Mouse (Mus musculus) left cerebral cortex, adult 8-10 months (tissue): Measurements from ENCODE around the gene Nip7. TPM values are rescaled to one million over a fixed set of nuclear protein-coding genes. Genes with fewer than 3 reads are reported as not detected.
A peak's percentile ranks its signal among the peaks of the same experiment; 100 is the strongest.
"Not testable (repeated sequence)": the region's sequence is repeated elsewhere in the genome, so short reads cannot be mapped to it uniquely, and the experiment has no call there.

ENCODE experiments used
- DNase-seq, 2 experiments: peaks; one replicate each; pipeline ENCODE4 v3.0.0; 2022; ENCODE audit warnings: low spot score in 2 of 2
- total RNA-seq, 4 experiments: library from RNA; stranded (reverse); gene quantifications; 2 replicates each; pipeline ENCODE4 v1.2.4; 2022

Gene Nip7
- 10 to 100 TPM; 43.3 to 54.1 (median 44.1) TPM for total RNA-seq

GRCm38 (mm10) chr8:107056076-107056972 lies at the start of gene Nip7, which contains the start of gene Cog8:
Nip7 (plus strand) TSS chr8:107056877.
Cog8 (minus strand) TSS chr8:107056689.
- DNase-seq = peak; percentile 90 to 96

GRCm38 (mm10) chr8:107007795-107008194 lies 48.9 kb upstream of the Nip7 start:
- DNase-seq = peak in 1 of 2 experiments; percentile 53

DNA sequence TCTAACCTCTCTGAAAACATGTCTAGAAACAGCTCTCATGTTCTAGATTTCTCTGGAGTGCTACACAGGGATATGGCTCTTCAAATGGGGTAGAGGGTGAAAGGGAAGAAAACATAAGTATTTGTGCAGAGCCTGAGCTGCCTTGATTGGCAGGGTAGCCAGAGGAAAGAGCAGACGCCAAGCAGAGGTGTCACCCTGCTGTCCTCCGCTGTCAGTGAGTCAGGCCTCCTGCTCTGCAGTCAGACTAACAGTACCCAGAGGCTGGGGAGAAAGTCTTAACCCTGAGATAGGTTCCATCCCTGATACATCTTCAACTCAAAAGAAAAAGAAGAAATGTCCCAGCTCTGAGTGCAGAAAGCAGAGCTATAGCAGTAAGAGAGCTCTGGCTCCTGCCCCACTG lies 44.0 kb upstream of the Nip7 start:
- no peak for DNase-seq

DNA sequence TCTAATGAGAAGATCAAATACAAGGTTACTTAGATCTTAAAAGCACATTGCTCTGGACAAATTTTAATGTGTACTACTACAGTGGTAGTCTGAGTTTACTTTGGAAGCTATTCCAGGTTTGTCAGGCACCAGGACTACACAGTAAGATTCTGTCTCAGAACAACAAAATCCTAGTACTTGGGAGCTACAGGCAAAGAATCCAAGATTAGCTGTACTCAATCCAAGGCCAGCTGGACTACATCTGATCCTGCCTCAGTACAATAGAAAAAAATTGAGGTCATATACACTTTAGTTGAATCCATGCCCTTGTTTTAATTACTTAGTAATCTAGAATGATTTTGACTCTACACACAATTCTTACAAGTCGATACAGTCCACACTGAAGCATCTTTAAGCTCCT lies 41.8 kb upstream of the Nip7 start:
- no peak for DNase-seq

DNA sequence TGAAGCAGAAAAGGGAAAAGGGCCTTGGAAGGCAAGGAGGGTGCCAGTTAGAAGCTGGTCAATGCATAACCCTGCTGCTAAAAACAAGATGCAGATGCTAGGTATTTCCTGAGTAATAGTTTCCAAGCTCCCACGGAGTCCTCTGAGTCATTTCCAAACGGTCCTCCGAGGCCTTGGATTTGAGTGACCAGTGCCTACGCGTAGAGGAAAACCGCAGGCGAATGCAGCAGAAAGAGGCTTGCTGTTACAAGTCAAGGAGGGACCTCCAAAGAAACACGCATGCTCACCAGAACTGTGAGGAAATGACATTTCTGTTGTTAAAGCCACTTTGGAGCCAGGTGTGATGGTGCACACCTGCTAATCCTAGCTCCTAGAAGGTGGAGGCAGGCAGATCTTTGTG lies 33.2 kb upstream of the Nip7 start:
- no peak for DNase-seq

DNA sequence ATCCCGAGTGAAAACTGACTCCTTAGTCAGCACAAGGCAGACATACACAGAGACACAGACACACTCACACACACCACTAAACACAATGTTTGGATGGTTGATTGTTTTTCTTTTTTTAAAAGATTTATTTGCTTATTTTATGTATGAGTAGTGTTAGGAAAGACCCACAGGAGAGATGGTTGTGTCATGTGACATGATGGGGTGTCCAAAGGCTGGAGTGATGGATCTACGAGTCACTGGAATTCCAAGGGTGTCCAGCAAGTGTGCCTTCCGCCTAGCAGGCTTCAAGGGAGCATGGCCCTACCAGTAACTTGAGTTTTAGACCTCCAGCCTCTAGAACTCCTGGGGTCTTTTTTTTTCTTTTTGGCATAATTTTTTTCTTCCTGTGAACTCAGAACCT lies 27.4 kb upstream of the Nip7 start:
- DNase-seq = no peak

GRCm38 (mm10) chr8:107030058-107030457 lies 26.6 kb upstream of the Nip7 start:
- no peak for DNase-seq

DNA sequence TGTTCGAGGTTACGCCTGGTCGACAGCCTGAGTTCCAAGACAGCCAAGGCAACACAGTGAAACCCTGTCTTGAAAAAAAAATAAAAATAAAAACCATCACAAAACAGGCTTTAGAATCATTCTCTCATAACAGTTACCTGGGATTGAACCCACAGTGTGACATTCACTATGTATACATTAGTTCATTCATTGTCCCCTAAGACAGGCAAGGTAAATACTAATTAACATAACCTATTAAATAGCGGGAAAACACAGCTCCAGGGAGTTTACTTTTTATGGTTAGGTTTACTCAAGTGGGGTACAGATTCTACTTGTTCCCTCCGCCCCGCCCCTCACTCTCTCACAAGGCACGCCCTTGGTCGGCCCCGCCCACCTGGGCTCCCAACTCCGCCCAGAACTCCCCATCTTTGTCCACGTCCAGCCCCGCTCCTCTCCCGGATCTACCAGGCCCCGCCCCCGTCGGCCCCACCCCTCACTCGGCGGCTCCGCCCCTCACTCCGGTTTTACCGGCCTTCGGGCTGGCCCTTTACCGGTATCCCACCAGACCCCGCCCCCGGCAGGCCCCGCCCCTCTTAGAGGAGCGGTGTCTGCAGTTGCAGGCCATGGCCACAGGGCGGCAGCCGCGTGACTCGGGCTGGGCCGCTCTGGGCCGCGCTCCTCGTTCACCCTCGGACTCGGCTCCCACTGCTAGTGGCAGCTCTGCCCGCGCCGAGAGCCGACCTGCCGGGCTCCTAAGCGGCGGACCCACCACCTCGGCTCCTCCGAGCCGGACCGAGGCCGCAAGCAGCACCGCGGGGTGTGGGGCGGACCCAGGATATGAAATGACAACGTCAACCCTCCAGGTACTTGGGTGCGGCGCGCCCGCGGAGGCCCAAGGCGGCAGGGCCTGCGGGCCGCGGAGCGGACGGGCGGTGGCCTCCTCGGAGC lies 25.8 kb upstream of the Nip7 start, which contains the start of gene Vps4a:
Gene Vps4a (plus strand): TSS at position 573 of the 927 bp plus-strand sequence.
- peak; percentile 89 to 91 for DNase-seq

DNA sequence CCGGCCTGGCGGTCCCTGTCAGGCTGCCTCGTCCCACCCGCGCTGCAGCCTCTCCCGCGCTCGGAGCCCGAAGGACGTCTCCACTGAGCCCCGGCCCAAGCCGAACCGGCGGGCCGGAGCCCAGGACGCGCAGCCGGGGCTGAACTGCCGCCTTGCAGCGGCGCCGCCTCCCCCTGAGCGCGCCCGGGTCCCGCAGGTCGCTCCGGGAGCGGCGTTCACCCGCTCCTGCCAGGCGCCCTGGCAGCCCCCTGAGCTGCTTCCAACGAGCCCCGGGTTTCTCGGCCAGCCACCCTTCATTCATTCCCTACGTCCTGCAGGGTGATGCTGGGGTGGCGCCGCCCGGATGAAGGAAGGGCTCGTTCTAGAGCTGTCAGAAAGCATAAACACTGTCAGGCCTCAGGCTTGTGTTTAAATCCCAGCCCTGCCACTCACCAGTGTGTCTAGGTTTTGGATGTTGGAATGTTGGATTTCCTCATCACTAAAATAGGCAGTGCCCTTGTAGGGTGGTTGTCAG lies 25.0 kb upstream of the Nip7 start:
- no peak for DNase-seq

DNA sequence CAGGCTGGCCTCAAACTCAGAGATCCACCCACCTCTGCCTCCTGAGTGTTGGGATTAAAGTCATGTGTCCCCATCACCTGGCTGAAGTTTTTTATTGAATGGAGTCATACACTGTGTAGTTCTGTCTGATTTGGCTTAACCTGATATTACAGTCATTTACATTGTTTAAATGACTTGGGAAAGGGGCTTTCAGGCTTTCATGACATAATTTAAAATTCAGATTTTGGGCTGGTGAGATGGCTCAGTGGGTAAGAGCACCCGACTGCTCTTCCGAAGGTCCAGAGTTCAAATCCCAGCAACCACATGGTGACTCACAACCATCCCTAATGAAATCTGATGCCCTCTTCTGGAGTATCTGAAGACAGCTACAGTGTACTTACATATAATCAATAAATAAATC lies 23.1 kb upstream of the Nip7 start:
- not testable (repeated sequence) for DNase-seq

DNA sequence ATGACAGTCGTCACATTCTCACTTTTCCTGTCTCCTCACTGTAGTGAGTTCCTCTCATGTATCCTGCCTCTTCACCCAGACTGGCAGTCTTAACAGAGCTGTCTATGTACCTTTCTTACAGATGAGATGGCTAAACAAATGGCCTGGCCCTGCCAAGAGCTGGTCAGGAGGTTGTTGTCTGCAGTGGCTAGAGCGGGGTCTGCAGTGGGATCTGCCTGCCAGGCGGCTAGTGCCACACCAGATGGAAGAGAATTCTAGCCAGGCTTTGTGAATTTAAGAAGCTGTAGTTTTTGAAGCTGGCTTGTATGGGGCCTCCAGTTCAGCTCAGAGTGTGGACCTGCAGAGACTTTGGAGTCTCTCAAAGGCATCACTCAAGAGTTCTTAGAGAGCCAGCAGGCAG lies 21.0 kb upstream of the Nip7 start:
- no peak for DNase-seq

DNA sequence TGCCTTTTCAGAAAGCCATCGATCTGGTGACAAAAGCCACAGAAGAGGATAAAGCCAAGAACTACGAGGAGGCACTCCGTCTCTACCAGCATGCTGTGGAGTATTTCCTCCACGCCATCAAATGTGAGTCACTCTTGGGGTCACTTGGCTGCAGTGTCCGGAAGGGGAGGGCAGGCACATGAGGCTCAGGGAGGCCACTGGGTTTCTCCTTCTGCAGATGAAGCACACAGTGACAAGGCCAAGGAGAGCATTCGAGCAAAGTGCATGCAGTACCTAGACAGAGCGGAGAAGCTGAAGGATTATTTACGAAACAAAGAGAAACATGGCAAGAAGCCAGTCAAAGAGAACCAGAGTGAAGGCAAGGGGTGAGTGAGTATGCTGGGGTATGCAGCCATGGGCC lies 20.1 kb upstream of the Nip7 start:
- no peak for DNase-seq

DNA sequence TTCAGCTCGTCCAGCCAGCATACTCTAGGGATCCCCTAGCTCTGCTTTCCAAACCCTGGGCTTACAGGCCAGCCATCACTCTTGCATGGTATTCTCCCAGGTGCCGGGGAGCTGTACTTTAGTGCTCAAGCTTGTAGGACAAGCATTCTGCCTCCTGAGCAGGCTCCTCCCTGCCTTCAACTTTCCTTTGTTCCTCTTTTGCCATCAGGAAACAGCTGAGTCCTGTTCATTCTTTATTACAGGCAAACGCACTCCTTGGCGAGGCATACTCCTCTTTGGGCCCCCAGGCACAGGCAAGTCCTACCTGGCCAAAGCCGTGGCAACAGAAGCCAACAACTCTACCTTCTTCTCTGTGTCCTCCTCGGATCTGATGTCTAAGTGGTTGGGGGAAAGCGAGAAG lies 16.0 kb upstream of the Nip7 start:
- DNase-seq = no peak

- no peak for DNase-seq
Measured at GRCm38 (mm10) chr8:107045478-107045877, 11.2 kb upstream of the Nip7 start.

GRCm38 (mm10) chr8:107046976-107047375 lies 9.7 kb upstream of the Nip7 start:
- DNase-seq = no peak

DNA sequence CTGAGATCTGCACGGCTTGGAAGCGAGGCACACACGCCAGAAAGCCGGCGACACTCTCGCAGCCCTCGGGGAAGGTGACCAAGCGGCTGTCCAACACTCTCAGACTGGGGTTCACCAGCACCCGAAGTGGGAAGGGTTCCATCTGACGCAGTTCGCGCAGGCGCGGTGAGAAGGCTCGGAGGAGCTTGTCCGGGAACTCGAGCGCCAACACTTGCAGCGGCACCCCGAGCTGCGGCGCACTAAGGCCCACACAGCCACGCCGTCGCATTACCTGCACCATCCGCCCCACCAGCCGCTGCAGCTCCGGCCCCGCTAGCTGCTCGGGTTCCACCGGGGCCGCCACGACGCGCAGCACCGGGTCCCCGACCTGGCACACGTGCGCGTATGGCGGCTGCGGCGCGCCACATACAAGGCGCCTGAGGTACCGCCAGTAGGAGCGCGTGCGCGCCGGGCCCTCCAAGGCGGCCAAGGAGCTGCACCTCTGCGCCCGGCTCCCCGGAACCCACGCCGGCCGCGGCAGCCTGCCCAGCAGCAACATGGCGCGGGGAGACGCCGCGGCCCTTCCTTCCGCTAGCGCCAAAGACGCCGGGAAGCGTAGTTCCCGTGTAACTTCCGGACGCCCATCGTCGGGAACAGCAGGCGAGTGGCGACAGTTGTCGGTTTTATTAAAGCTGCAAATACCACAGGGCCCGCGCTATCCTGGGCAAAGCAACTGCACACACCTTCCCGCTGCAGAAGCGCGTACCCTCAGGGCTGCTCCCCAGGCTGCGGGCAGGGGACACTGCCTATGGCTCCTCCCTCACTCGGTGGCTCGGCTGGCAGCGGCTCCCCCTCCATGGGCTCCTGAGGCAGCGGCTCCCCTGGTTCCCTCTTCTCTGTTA lies 8.4 kb upstream of the Nip7 start, which contains the start of gene Pdf:
Gene Pdf (minus strand): TSS at position 554 of the 881 bp plus-strand sequence.
- DNase-seq = peak; percentile 72 to 79

DNA sequence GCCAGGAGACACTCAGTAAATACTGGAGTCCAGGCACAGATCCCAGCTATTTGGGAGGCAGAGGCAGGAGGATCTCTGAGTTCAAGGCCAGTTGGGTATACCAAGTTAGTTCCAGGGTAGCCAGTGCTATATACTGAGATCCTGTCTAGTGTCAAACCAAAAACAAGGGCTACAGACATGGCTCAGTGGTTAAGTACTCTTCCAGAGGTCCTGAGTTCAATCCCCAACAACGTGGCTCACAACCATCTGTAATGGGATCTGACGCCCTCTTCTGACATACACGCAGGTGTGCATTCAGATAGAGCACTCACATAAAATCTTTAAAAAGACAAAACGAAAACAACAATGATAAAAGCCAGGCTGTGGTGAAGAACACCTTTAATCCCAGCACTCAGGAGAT lies 7.2 kb upstream of the Nip7 start:
- no peak for DNase-seq

GRCm38 (mm10) chr8:107052046-107052445 lies 4.6 kb upstream of the Nip7 start:
- no peak for DNase-seq

- DNase-seq = peak in 1 of 2 experiments; percentile 40
Measured at GRCm38 (mm10) chr8:107056973-107057369, 294 bp downstream of the Nip7 start.

GRCm38 (mm10) chr8:107062613-107063012 lies 5.9 kb downstream of the Nip7 start:
- no peak for DNase-seq
